Mouse (Mus musculus) limb, embryonic 15.5 days (tissue): Measurements from ENCODE around the gene Adamts18. TPM values are rescaled to one million over a fixed set of nuclear protein-coding genes. Genes with fewer than 3 reads are reported as not detected.
"Not testable (repeated sequence)": the region's sequence is repeated elsewhere in the genome, so short reads cannot be mapped to it uniquely, and the experiment has no call there.

ENCODE experiments used
- ATAC-seq: fragments of 200-750 bp; cut with Nextera tagmentation; 2 replicates; pipeline ENCODE4 v1.8.0; 2017; ENCODE audit warnings: low read depth, moderate TSS enrichment; ENCODE audit not compliant: insufficient number of reproducible peaks, low FRiP score, low TSS enrichment
- H3K27ac ChIP-seq: fragments of 300-500 bp; sonication (generic); 2 replicates; pipeline ENCODE4 v1.5.1; 2015; ENCODE audit warnings: moderate library complexity, mild to moderate bottlenecking, inconsistent platforms
- H3K27me3 ChIP-seq: fragments of 300-500 bp; sonication (generic); 2 replicates; pipeline ENCODE4 v1.6.1; 2015; ENCODE audit warnings: inconsistent platforms
- H3K36me3 ChIP-seq: fragments of 300-500 bp; sonication (generic); 2 replicates; pipeline ENCODE4 v1.6.1; 2015; ENCODE audit warnings: inconsistent platforms
- H3K4me1 ChIP-seq: fragments of 300-500 bp; sonication (generic); 2 replicates; pipeline ENCODE4 v1.6.1; 2015; ENCODE audit warnings: inconsistent platforms
- H3K4me2 ChIP-seq: fragments of 300-500 bp; sonication (generic); 2 replicates; pipeline ENCODE4 v1.6.1; 2015; ENCODE audit warnings: mild to moderate bottlenecking, inconsistent platforms
- H3K4me3 ChIP-seq: fragments of 300-500 bp; sonication (generic); 2 replicates; pipeline ENCODE4 v1.5.1; 2015; ENCODE audit warnings: mild to moderate bottlenecking, inconsistent platforms
- H3K9ac ChIP-seq: fragments of 300-500 bp; sonication (generic); 2 replicates; pipeline ENCODE4 v1.6.1; 2015; ENCODE audit warnings: inconsistent platforms
- H3K9me3 ChIP-seq: fragments of 300-500 bp; sonication (generic); 2 replicates; pipeline ENCODE4 v1.6.1; 2016; ENCODE audit warnings: inconsistent platforms
- WGBS: fragments of 180-500 bp; shearing (Covaris S2); methylation state at CpG from one replicate; pipeline ENCODE4 v1.1.7; 2015; 5-methylcytosine and 5-hydroxymethylcytosine counted together
- polyA plus RNA-seq: library from polyadenylated mRNA; unstranded; fragments of >200 nt; fragmentation: Nextera tagmentation; extraction: Ambion mirVana; gene quantifications from 2 replicates; pipeline ENCODE4 v1.2.1, GENCODE M21; 2015

Adamts18 gene
- polyA plus RNA-seq, 1 experiment from 2014 or later = 3.6 TPM

DNA sequence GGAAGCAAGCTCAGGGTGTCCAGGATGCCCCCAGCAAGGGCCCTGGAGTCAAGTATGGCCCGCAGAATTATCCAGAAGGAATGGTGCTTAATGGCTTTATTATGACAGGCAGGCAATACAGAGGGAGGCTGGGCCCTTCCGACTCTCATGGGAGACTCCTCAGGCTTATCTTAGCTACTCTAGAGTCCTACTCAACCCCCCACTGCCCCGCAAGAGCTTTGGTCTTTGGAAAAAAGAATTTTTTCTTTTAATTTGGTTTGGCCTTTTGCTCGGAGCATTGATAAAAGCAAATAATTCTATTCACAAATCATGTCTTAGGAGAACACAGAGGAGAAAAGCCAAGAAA, 11.0 kb downstream of the Adamts18 start:
- 43% methylated on average over 4 of the region's 4 CpGs for WGBS
- Histone ChIP-seq H3K27me3 (peaks cover 11% of the 10 kb centered on the region; the same call in 1 of the 2 replicates), H3K9ac (no peak overlapping the region), H3K4me3 (no peak overlapping the region), H3K36me3 (no peaks in the 10 kb centered on the region), H3K9me3 (no peaks in the 10 kb centered on the region), H3K4me2 (no peak overlapping the region), H3K4me1 (peaks cover 4% of the 10 kb centered on the region; the same call in 1 of the 2 replicates), H3K27ac (no peak overlapping the region)
- no peak for ATAC-seq

DNA sequence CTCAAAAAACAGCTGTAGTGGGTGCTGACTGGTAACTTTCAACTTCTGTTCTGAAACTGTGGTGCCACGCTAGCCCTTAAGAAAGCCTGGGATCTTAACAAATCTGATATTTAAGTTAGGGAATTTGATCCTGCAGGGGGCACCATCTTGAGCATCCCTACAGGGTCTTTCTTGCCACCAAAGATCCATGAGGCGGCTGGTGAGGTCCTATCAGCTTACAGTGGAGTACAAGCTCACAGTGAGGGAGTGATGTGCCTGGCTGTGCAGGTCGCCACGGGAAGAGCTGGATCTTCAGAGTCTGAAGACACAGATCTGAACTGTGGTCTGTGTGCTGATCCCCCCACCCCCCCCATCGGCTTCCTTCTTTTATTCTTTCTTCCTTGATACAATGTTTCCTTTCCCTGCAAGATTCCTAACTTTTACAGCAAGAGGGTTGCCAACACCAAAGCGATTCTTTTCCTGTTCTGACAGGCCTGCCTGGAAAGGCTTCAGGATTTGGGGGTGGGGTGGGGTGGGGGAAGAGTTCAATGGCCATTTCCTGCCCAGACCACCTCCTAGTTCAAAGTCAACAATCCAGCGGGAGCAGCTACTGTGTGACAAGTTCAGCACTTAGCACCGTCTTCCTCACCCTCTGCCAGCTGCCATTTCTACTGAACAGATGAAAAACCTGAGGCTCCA, 11.5 kb downstream of the Adamts18 start:
- no peak overlapping the region for H3K4me3 ChIP-seq
- no peaks in the 10 kb centered on the region for H3K36me3 ChIP-seq
- no peaks in the 10 kb centered on the region for H3K9me3 ChIP-seq
- no peak overlapping the region for H3K27ac ChIP-seq
- no peak for ATAC-seq
- no peak overlapping the region for H3K4me2 ChIP-seq
- no peak overlapping the region for H3K9ac ChIP-seq
- WGBS = 31% methylated on average over 8 of the region's 8 CpGs
- H3K27me3 ChIP-seq = peaks cover 9% of the 10 kb centered on the region; the same call in 1 of the 2 replicates
- H3K4me1 ChIP-seq = peaks cover 4% of the 10 kb centered on the region; the same call in 1 of the 2 replicates

DNA sequence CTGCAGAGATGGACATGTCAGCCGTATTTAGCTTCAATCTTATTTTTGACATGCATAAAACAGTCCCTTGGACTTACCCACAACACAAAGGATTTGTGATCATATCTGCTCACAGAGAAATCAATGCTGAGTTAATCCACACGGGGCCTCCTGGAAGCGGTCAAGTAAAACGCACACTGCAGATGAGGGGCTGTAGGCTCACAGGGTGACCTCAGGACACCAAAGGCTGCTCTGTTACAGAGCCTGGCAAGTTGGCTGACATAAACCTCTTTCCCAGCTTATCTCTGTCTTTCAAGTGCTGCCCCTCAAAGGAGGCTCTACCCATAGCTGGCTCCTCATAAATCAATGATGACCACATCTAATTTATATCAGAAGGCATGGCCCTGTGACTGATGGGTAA, 14.9 kb downstream of the Adamts18 start:
- no peak for ATAC-seq
- Histone ChIP-seq H3K27me3 (peaks cover 7% of the 10 kb centered on the region; the same call in 1 of the 2 replicates), H3K4me2 (no peak overlapping the region), H3K4me3 (no peak overlapping the region), H3K36me3 (no peaks in the 10 kb centered on the region), H3K27ac (no peak overlapping the region), H3K9ac (no peak overlapping the region), H3K9me3 (no peaks in the 10 kb centered on the region), H3K4me1 (peaks cover 4% of the 10 kb centered on the region; the same call in 1 of the 2 replicates)
- WGBS = 64% methylated on average over 4 of the region's 4 CpGs

DNA sequence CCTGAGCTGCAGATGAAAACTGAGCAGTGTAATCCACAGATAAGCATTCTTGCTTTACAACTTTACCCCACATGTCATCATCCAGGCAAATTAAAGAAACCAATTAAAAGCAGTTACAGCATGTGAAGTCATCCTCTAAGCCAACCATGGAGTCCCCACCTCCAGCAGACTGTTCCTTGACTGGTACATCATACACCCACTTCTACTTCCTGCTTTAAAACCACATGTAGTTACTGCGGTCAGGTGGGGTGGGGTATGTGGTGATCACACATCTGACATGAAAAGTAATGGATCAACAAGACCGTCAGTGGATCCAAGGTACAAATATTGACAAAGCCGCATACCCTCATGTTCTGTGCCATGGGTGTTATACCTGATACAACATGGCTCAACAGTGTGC, 21.3 kb downstream of the Adamts18 start:
- H3K4me2 ChIP-seq = no peak overlapping the region
- no peaks in the 10 kb centered on the region for H3K4me1 ChIP-seq
- no peak overlapping the region for H3K9ac ChIP-seq
- no peaks in the 10 kb centered on the region for H3K27me3 ChIP-seq
- H3K36me3 ChIP-seq = no peaks in the 10 kb centered on the region
- H3K4me3 ChIP-seq = no peak overlapping the region
- 92% methylated on average over 3 of the region's 3 CpGs for WGBS
- H3K9me3 ChIP-seq = no peaks in the 10 kb centered on the region
- ATAC-seq = no peak
- no peak overlapping the region for H3K27ac ChIP-seq

DNA sequence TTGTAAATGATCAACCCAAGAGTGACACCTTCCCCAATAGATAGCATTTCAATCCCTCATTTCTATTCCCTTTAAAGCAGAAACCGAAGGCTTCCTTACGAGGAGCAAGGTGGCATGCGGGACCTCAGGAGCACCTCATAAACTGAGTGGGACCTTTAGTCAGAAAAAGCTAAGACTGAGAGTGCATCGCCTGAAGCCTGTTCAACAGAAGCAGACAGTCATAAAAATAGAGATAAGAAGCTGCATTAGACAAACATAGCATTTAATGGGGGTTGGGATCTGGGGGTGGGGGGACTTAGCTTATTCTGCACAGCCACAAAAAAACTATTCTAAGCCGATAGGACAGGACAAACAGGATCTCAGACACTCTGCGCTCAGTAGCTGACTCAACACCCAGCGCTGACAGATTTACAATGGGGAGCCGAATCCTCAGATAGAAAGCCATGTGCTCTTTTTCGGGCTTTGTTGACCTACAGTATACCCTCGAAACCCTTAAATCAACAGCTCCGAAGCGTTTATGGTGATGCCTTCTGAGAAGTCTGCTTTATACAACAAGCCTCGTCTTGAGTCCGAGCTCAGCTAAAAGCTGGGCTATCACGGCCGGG, 27.5 kb downstream of the Adamts18 start:
- 22% methylated on average over 16 of the region's 16 CpGs for WGBS
- Histone ChIP-seq H3K9me3 (no peaks in the 10 kb centered on the region), H3K36me3 (no peaks in the 10 kb centered on the region), H3K4me2 (no peak overlapping the region), H3K9ac (no peak overlapping the region), H3K27me3 (no peaks in the 10 kb centered on the region), H3K4me1 (no peaks in the 10 kb centered on the region), H3K4me3 (no peak overlapping the region), H3K27ac (no peak overlapping the region)
- ATAC-seq = no peak

DNA sequence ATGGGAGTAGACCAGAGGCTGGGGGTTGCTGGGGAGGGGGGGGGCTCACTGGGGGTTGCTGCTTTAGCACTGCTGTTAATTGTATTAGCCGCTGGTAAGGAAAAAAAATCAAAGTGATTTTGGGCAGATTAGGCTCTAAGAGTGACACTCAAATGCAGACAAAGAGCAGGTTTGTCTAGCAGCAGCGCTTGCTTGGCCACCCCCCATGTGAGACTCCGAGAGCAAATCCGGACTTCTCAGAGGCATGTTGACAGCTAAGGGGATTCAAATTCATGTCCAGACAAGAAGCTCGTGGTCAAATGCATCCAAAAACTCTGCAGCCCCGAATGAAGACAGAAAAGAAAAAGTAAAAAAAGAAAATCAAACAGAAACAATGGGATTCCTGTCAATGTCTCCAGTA, 34.6 kb downstream of the Adamts18 start:
- Histone ChIP-seq H3K4me1 (no peaks in the 10 kb centered on the region), H3K9ac (no peak overlapping the region), H3K36me3 (no peaks in the 10 kb centered on the region), H3K4me3 (no peak overlapping the region), H3K27ac (no peak overlapping the region), H3K27me3 (no peaks in the 10 kb centered on the region), H3K4me2 (no peak overlapping the region), H3K9me3 (no peaks in the 10 kb centered on the region)
- no peak for ATAC-seq
- WGBS = 50% methylated on average over 6 of the region's 6 CpGs

DNA sequence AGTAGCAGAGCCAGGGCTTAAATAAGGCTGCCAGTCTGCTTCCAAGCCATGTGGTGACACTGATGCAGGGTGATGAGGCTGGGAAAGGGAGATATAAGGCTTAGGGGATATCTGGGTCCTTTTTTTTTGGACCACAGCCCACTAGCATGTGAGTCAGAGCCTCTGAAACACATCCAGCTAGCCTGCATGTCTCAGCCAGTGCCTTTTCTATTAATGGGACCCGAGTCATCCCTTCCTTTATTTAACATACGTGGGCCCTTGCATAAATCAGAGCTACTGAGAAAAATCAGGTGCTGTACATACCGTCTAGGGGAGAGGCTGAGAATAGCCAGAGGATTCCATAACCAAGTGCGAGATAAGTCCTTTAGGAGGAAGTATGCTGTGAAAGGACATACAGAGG, 37.0 kb downstream of the Adamts18 start:
- 68% methylated on average over 4 of the region's 4 CpGs for WGBS
- no peaks in the 10 kb centered on the region for H3K9me3 ChIP-seq
- no peaks in the 10 kb centered on the region for H3K27me3 ChIP-seq
- H3K36me3 ChIP-seq = no peaks in the 10 kb centered on the region
- no peak for ATAC-seq
- no peak overlapping the region for H3K9ac ChIP-seq
- H3K4me2 ChIP-seq = no peak overlapping the region
- no peaks in the 10 kb centered on the region for H3K4me1 ChIP-seq
- H3K27ac ChIP-seq = no peak overlapping the region
- H3K4me3 ChIP-seq = no peak overlapping the region

DNA sequence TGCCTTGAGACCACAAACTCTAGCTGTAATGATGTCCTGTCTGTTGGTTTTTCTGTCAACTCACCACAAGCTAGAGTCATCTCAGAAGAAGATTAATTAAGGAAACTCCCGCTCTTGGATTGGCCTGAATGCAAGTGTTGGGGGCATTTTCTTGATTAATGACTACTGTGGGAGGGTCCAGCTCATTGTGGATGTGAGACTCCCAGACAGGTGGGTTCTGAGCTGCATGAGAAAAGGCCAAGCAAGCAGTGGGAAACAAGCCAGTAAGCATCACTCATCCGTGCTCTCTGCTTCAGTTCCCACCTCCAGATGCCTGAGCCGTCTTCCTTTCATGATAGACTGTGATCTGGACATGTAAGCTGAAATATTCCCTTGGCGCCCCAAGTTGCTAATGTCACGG, 38.6 kb downstream of the Adamts18 start:
- H3K9me3 ChIP-seq = no peaks in the 10 kb centered on the region
- no peak overlapping the region for H3K9ac ChIP-seq
- no peaks in the 10 kb centered on the region for H3K36me3 ChIP-seq
- 63% methylated on average over 5 of the region's 5 CpGs for WGBS
- H3K27me3 ChIP-seq = no peaks in the 10 kb centered on the region
- no peak overlapping the region for H3K4me3 ChIP-seq
- H3K4me2 ChIP-seq = no peak overlapping the region
- no peaks in the 10 kb centered on the region for H3K4me1 ChIP-seq
- no peak overlapping the region for H3K27ac ChIP-seq
- ATAC-seq = no peak

GRCm38 (mm10) chr8:113803830-113804611, 44.5 kb downstream of the Adamts18 start:
- no peak for ATAC-seq

DNA sequence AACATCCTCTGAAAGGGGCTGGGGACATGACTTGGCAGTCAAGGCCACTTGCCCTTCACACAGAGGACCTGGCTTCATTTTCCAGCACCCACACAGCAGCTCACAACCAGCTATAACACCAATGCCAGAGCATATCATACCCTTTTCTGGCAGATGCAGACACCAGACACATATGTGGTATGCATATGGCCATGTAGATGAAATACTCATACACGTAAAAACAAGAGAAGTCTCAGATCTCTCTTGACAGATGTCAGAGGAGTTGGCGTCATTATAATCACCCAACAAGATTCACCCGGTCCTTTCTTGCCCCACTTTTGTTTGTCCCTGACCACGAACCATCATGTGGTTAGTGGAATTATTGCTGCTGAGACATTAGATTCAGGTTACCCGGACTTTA, 47.0 kb downstream of the Adamts18 start:
- Histone ChIP-seq H3K4me2 (no peak overlapping the region), H3K9ac (no peak overlapping the region), H3K4me3 (no peak overlapping the region), H3K4me1 (0 out of 2 replicates have a peak, but pooled peaks cover 6% of the 10 kb centered on the region), H3K36me3 (no peaks in the 10 kb centered on the region), H3K27me3 (no peaks in the 10 kb centered on the region), H3K9me3 (no peaks in the 10 kb centered on the region), H3K27ac (no peak overlapping the region)
- ATAC-seq = no peak
- 54% methylated on average over 5 of the region's 5 CpGs for WGBS

More at GRCm38 (mm10) chr8:113803830-113804611, 44.5 kb downstream of the Adamts18 start:
- H3K36me3 ChIP-seq = no peaks in the 10 kb centered on the region
- H3K9me3 ChIP-seq = no peaks in the 10 kb centered on the region
- WGBS = 41% methylated on average over 12 of the region's 12 CpGs
- H3K9ac ChIP-seq = no peak overlapping the region
- H3K4me3 ChIP-seq = no peak overlapping the region
- H3K27me3 ChIP-seq = no peaks in the 10 kb centered on the region
- 0 out of 2 replicates have a peak, but pooled peaks cover 6% of the 10 kb centered on the region for H3K4me1 ChIP-seq
- H3K27ac ChIP-seq = no peak overlapping the region
- no peak overlapping the region for H3K4me2 ChIP-seq

- H3K4me1 ChIP-seq, H3K36me3 ChIP-seq, H3K27me3 ChIP-seq, H3K9me3 ChIP-seq, ATAC-seq, H3K4me2 ChIP-seq, H3K4me3 ChIP-seq, H3K9ac ChIP-seq, H3K27ac ChIP-seq: not testable (repeated sequence)
- WGBS = no CpG with 5 or more reads among the region's 5 CpGs
Observed at GRCm38 (mm10) chr8:113800556-113800955, 48.0 kb downstream of the Adamts18 start.

DNA sequence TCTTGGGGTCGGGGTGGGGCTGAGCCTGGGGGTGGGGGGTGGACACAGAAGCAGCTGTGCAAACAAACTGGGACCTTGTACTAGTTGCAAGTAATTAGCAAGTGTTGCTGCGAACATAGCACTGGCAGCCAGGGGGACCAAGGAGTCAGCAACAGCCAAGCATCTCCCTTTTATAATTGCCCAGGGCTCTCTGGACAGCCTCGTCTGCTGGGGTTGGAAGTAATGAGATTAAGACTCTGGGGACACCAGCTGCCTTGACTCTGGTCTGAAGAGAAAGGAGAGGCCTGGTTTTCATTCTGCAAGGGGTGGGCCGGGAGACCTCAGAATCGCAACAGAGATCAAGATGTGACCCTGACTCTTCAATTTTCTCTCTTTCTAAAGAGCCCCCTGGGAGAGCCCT, 49.0 kb downstream of the Adamts18 start:
- no peak overlapping the region for H3K9ac ChIP-seq

More for the DNA sequence above, 49.0 kb downstream of the Adamts18 start:
- Histone ChIP-seq H3K9me3 (no peaks in the 10 kb centered on the region), H3K4me3 (no peak overlapping the region), H3K4me1 (0 out of 2 replicates have a peak, but pooled peaks cover 6% of the 10 kb centered on the region), H3K27ac (no peak overlapping the region), H3K36me3 (no peaks in the 10 kb centered on the region), H3K4me2 (no peak overlapping the region), H3K27me3 (no peaks in the 10 kb centered on the region)
- no peak for ATAC-seq
- WGBS = no CpG with 5 or more reads among the region's 5 CpGs
